Mouse (Mus musculus) heart, adult 10 weeks (tissue): Measurements from ENCODE around the gene Snrpf. TPM values are rescaled to one million over a fixed set of nuclear protein-coding genes. Genes with fewer than 3 reads are reported as not detected.

Experiments
- polyA plus RNA-seq: library from polyadenylated mRNA; stranded (reverse); fragments of 350-450 nt; fragmentation: Illumina TruSeq; extraction: RNeasy Lipid Tissue Mini Kit (QIAGEN cat#74804); gene quantifications from one replicate; pipeline ENCODE4 v1.2.3, GENCODE M21; 2014; ENCODE audit warnings: low read depth, low replicate concordance

The Snrpf gene
- 35.7 TPM for polyA plus RNA-seq

GRCm38 (mm10) chr10:93589281-93589848 lies at the start of gene Snrpf:
Gene Snrpf (minus strand): TSS chr10:93589706.

GRCm38 (mm10) chr10:93540431-93541210 lies 48.9 kb downstream of the Snrpf start, which contains the start of gene Ccdc38:
Gene Ccdc38 (plus strand): TSS chr10:93540632.

GRCm38 (mm10) chr10:93539775-93540430 lies 49.6 kb downstream of the Snrpf start, which contains the start of gene Amdhd1:
Gene Amdhd1 (minus strand): TSS chr10:93540033.

Other genes starting within 250 kb of the Snrpf start
- gene Lta4h, start 136.3 kb downstream of the Snrpf start, polyA plus RNA-seq: 49.6 TPM
- gene Hal, start 100.9 kb downstream of the Snrpf start, polyA plus RNA-seq: 0.10 TPM
- gene Amdhd1, start 49.7 kb downstream of the Snrpf start, polyA plus RNA-seq: not detected
- not detected for gene Ccdc38, start 49.1 kb downstream of the Snrpf start, polyA plus RNA-seq
- 10.1 TPM for gene Ntn4, start 51.0 kb upstream of the Snrpf start, polyA plus RNA-seq
- not detected for gene Usp44, start 241.8 kb upstream of the Snrpf start, polyA plus RNA-seq